Mouse (Mus musculus) layer of hippocampus, postnatal 25 days (tissue): ENCODE results near the gene Gdap2. TPM values are rescaled to one million over a fixed set of nuclear protein-coding genes. Genes with fewer than 3 reads are reported as not detected.

Source experiments
- DNase-seq, 2 experiments: peaks; one replicate each; pipeline ENCODE4 v3.0.0; 2022; ENCODE audit warnings: mixed read lengths in 2 of 2, low spot score in 1 of 2; ENCODE audit errors: extremely low spot score in 1 of 2
- total RNA-seq, 2 experiments: library from RNA; stranded (reverse); gene quantifications; 2 replicates each; pipeline ENCODE4 v1.2.3; 2021

Gdap2 gene
- total RNA-seq = 10 to 100 TPM; 33.0 to 43.1 TPM

GRCm38 (mm10) chr3:100162315-100163105, at the start of gene Gdap2, which contains the start of gene Wdr3:
TSS of gene Gdap2 (plus strand) at chr3:100162381.
TSS of gene Wdr3 (minus strand) at chr3:100162407.
- peak; percentile 89 to 91 for DNase-seq

- no peak for DNase-seq
These were observed 43.5 kb upstream of the Gdap2 start for GRCm38 (mm10) chr3:100118681-100119080.

GRCm38 (mm10) chr3:100121961-100122360, 40.2 kb upstream of the Gdap2 start:
- no peak for DNase-seq

- no peak for DNase-seq
These were observed 39.7 kb upstream of the Gdap2 start for GRCm38 (mm10) chr3:100122445-100122844.

GRCm38 (mm10) chr3:100160682-100161445, 1.3 kb upstream of the Gdap2 start:
- DNase-seq = no peak

GRCm38 (mm10) chr3:100161665-100162314, 391 bp upstream of the Gdap2 start:
- no peak for DNase-seq

- DNase-seq = no peak
These were observed 1.4 kb downstream of the Gdap2 start for GRCm38 (mm10) chr3:100163556-100163955.

GRCm38 (mm10) chr3:100164991-100165390, 2.8 kb downstream of the Gdap2 start:
- DNase-seq = no peak

GRCm38 (mm10) chr3:100176031-100176430, 13.8 kb downstream of the Gdap2 start:
- DNase-seq = no peak

- no peak for DNase-seq
These were observed 18.3 kb downstream of the Gdap2 start for GRCm38 (mm10) chr3:100180471-100180870.

GRCm38 (mm10) chr3:100189444-100189843, 27.3 kb downstream of the Gdap2 start:
- DNase-seq = peak in 1 of 2 experiments; percentile 76

- no peak for DNase-seq
These were observed 27.7 kb downstream of the Gdap2 start for GRCm38 (mm10) chr3:100189861-100190260.

GRCm38 (mm10) chr3:100194210-100194609, 32.0 kb downstream of the Gdap2 start:
- no peak for DNase-seq

- no peak for DNase-seq
These were observed 39.4 kb downstream of the Gdap2 start for GRCm38 (mm10) chr3:100201554-100201953.

GRCm38 (mm10) chr3:100206973-100207372, 44.8 kb downstream of the Gdap2 start:
- no peak for DNase-seq

GRCm38 (mm10) chr3:100215469-100215868, 53.3 kb downstream of the Gdap2 start:
- no peak for DNase-seq

GRCm38 (mm10) chr3:100225326-100225959, 63.3 kb downstream of the Gdap2 start:
- no peak for DNase-seq

GRCm38 (mm10) chr3:100227509-100227908, 65.3 kb downstream of the Gdap2 start:
- no peak for DNase-seq

- no peak for DNase-seq
These were observed 66.8 kb downstream of the Gdap2 start for GRCm38 (mm10) chr3:100228981-100229380.

- no peak for DNase-seq
These were observed 74.7 kb downstream of the Gdap2 start for GRCm38 (mm10) chr3:100236725-100237436.
